Mouse (Mus musculus): ENCODE measurements at regions not wholly inside any gene's neighbourhood (a gene's known extent, or its start where the extent isn't known, plus 50 kb on each side); places are given as distances from the start of the nearest gene placed in this dataset.

DNA sequence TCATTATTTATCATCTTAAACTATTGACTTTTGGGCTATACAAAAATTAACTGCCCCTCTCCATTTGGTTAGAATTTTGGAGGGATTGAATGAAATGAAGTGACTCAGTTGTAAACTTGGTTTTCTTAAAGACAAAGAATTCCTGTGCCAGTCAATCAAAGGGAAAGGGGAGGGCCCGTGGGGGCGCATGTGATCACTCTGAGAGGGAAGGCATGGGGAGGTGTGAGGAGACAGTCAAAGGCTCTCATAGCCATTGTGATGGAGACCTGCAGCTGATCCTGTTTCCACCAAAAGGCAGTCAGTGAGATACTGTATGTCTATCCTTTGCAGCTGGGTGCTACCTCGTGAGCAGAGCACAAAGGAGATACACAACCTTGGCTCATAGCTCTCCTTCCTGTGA is 156.6 kb upstream of the Slc24a2 start:
- TF ChIP-seq CTCF (IDR thresholded peaks at IDR 0.05; ENCODE audit: borderline replicate concordance, insufficient read depth, low read depth, low read length) = no peak
- TF ChIP-seq POLR2A (IDR thresholded peaks at IDR 0.05; ENCODE audit: borderline replicate concordance, insufficient read depth, low read length) = no peak

Data from cerebellum, adult 2 months (tissue).